Mouse (Mus musculus) adrenal gland, postnatal 10 days (tissue): ENCODE results near the gene Pigz. TPM values are rescaled to one million over a fixed set of nuclear protein-coding genes. Genes with fewer than 3 reads are reported as not detected.
"Not testable (repeated sequence)": the region's sequence is repeated elsewhere in the genome, so short reads cannot be mapped to it uniquely, and the experiment has no call there.

ENCODE experiments used
- DNase-seq: peaks from one replicate; pipeline ENCODE4 v3.0.0; 2021; ENCODE audit warnings: mixed read lengths
- total RNA-seq, 2 experiments: library from RNA; stranded (reverse); gene quantifications; 2 replicates each; pipeline ENCODE4 v1.2.3; 2021

Pigz gene
- total RNA-seq, 2 experiments from 2014 or later = 0.48 to 1.6 TPM

DNA sequence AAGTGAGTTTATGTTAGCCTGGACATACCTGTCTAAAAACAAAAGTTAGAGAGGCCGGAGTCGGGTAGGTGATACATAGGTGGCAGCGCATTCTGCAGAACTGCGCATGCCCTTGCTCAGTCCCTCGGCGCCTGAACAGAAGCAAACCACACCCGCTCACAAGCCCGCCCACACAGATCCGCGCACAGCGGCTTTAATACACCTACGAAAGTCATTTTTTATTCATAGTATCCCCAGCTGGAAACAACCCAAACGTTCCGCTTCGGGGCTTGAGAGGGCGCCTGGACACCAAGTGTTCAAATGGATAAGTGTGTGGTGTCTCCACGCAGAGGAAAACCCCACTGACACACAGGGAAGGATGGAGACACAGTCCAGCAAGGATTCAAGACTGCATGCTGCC is 2.3 kb upstream of the Pigz start:
- no peak for DNase-seq

DNA sequence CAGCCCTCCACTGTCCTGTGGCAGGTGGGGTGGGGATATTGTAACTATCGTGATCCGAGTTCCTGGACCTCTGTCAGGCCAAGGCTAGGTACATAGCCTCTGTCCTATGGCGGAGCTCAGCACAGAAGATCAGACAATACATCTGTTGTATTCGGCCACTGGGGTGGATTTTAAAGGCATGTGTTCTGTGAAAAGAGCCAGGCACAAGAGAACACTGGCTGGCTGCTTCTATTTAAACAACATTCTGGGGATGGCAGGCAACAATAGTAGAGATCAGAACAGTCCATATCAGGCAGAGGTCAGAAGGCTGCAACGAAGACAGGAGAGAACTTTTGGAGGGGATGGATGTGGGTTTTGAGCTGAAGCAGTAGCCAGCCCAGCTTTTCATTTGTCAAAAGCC is 1.4 kb upstream of the Pigz start:
- DNase-seq = no peak

DNA sequence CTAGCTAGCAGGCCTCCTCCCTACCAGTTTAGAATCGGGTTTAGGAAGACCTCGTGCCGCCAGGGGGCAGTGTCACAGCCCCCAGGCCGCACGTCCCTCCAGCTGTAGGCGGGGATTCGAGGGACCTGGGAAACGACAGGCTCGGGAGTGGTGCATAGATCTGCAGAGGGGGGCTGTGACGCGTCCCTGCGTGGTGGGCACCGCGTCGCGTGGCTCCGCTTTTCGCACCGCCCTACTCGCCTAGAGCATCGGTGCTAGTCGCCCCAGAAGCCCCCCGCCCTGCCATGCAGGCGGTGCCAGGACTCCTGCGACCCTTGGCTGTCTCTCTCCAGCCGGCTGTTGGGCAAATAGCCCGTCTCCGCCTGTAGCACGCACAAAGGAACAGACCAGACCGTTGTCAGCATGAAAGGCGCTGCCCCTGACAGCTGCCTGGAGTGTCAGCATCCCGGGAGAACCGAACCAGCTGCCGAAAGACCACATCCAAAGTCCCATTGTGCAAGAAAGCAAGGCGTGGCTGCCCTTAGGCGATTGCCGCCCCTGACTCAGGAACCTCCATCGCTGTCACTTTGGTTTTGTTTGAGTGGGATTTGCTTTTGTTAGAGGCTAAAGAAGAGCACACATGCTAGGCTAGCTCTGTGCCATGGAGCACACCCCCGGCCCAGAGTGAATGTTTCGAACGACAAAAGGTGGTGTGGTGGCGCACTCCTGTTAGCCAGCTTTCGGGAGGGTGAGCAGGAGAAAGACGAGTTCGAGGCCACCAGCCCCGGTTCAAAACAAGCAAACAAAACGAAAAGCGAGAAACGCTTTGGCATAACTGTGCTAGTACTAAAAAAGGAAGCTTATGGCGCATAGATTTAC is 582 bp upstream of the Pigz start:
- DNase-seq = peak; percentile 89

DNA sequence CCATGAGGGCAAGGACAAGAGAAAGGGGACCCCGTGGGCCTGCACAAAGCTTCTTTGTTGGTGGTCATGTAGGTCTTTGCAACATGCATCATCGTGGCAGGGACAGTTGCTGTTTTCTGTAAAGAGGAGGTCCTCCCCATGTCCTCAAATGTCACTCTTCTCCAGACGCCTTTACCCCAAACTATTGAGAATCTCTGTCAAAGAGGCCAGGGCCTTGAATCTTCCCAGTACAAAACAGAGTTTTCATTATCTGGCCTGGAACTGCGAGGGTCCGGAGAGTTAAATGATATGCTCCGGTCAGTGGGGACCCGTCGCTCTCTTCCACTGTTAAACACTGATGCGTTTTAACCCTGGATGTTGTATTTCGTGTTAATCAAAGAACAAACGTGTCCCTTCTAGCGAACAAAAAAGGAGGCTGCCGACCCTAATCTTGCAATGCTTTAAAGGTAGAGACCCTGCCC is 929 bp downstream of the Pigz start:
- DNase-seq = no peak

DNA sequence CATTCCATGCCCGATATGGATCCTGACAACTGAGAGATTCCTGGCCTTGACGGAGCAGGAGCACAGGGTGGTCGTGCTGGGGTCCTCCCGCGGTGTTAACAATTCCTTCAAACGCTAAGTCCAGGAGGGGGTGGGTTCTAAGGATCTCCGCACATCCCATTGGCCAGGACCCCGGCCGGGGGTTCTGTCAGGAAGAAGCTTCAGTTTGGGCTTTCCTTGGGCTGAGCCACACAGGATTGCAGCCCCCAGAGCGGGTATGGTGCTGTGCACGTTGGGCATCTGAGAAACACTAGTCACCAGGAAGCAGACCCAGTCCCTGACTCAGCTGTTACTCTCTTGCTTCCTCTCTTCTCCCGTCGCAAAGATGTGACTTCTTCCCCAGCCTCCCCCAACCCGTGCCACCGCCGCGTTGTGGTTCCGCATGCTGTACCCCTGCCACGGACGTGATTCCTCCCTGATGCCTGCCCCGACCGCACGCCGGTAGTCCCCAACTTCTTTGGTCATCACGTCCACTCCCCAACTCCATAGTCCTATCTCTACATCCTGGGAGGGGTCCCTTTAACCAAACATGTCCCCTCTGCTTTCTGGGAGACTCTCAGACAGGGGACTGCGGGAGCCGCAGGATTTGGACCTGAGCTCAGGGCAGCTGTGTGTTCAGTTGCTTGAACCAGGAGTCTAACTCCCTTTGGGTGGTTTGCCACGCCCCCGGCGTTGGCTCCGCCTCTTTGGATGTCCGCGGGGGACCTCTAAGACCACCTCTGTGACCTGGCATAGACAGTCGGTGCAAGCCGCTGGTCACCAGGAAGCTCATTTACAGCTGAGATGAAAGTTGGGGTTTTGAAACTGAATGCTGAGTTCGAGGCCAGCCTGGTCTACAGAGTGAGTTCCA is 1.7 kb downstream of the Pigz start:
- no peak for DNase-seq

DNA sequence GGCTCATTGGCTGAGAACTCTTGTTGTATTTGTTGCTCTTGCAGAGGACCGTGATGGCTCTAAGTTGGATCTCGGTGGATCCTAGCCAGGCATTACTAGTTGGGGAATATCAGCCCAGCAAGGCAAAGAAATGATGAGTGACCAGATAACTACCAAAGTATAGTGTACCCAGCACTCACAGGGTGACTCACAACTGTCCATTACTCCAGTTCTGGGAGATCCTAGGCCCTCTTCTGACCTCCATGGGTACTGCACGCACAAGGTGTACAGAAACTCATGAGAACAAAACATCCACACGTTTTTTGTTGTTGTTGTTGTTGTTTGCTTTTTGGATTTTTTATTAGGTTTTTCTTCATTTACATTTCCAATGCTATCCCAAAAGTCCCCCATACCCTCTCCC is 2.9 kb downstream of the Pigz start:
- no peak for DNase-seq

DNA sequence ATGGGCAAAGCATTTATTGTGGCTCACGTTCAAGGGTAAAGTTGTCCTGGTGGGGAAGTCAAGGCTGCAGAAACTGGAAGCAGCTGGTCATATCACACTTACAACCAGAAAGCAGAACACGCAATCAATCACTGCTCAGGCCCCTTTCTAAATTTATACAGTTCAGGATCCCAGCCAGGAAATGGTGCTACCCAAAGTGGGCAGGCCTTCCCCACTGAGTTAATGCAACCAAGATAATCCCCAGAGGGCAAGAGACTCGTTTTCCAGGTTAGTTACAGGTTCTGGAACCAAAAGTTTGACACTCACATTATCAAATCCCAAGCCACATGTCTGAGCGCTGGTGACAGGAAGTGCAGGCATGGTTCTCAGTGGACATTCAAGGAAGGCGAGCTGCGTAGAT is 5.2 kb downstream of the Pigz start:
- DNase-seq = no peak

DNA sequence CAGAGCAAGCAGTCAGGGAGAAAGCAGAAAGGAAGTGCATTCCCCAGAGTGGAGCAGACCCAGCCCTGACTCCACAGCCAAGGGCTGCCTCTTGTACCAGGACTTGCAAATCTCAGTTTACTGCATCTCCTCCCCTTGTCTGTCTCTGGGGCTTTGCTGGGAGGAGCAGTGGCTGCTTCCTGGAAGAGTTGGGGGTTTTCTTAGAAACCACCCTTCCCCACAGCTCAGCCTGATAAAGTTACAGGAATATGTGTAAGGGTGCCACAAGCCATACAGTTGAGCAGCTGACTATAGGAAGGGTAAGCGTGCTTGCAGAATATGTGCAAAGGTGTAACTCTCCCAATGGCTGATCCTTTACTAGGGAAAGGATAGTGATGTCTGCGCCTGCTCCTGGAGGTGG is 6.9 kb downstream of the Pigz start:
- no peak for DNase-seq

DNA sequence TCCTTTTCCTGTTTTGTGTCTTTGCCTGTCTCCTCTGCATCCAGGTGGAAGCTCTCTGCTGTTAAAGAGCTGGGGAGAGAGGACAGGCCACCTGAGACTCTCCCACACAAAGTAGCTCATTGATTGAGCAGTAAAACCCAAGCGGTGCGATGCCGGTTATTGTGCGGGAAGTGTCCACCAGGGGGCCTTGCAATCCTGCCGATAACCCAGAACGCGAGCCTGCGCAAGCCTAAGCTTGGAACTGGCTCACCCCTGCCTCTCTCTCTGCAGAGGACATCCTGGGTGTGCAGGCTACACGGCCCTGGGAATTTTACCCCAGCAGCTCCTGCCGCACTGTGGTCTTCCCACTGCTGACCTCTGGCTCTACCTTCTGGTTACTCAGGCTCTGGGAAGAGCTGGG is 10.3 kb downstream of the Pigz start:
- peak; percentile 88 for DNase-seq

DNA sequence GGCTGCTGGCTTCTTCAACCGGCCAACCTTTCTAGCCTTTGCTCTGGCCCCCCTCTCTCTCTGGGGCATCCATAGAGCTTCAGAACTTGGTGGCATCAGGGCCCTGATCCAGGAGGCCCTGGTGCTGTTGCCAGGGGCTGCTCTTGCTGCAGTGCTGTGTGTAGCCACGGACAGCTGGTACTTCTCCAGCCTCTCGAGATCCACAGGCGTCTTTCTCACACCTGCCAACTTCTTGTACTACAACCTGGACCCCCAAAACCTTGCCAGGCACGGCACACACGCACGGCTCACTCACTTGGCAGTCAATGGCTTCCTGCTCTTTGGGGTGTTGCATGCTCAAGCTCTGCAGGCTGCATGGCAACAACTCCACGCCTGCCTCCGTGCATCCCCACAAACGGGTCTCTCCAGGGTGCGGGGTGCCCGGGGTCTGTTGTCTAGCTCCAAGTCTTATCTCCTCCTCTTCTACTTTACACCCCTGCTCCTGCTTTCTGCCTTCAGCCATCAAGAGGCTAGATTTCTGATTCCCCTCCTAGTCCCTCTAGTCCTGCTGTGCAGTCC is 11.1 kb downstream of the Pigz start:
- no peak for DNase-seq

DNA sequence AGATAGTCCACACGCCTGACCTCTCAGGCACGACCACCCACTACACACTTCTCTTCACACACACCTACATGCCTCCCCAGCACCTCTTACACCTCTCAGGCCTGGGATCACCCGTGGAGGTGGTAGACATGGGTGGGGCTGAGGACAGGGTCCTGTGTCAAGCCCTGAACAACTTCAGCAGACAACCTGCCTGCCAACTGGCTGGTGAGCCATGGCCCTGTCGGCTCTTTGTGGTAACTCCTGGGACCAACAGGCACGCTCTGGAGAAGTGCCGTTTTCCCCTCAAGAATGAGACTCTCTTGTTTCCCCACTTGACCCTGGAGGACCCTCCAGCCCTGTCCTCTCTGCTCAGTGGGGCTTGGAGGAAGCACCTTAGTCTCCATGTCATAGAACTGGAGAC is 11.7 kb downstream of the Pigz start:
- no peak for DNase-seq

DNA sequence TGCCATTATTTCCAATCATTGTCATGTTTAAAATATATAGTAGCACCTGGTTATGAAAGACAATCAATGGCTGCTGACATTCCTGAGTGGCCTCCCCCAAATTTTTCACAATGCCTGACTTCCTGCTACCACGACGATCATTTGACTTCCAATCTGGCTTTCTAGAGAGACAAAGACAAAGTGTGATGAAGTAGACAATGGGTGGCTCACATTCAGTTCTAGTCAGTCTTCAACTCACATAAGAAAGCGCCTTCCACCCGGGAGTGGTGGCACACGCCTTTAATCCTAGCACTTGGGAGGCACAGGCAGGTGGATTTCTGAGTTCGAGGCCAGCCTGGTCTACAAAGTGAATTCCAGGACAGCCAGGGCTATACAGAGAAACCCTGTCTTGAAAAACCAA is 12.3 kb downstream of the Pigz start:
- DNase-seq = not testable (repeated sequence)

DNA sequence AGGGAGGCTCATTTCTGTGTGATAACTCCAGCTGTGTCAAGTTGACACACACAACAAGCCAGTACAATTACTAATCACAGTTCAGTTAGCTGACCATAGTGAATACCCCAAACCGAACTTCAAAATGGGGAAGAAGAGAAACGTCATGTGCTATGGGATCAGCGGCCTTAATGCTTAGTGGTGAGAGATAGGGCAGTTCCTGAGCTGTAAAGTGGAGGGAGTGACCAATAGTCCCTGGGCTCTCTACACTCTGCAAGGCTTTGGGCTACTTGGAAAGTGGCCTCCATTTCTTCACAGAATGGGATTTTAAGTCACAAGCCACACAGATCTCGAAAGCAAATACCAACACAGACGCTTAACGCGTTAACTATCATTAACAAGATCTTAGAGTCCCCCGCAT is 13.7 kb downstream of the Pigz start:
- no peak for DNase-seq

DNA sequence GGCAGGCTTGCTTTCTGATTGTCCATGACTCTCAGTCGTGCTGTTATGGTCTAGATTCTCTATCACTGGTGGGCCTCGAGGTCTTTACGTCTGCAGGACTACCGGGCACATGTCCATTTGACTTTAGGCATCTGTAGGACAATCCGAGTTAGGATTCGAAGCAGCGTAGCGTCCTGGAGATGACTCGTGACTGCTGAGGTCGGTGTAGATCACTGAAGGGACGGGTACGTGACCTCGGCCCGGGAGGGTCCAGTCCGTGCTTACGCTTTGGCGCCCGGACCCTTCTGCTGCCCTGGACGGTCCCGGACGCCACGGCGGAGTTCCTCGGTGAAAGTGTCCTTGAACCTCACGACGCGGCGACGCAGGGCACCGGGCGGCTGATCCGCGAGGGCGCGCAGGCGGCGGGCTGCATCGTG is 14.3 kb downstream of the Pigz start:
- DNase-seq = no peak

DNA sequence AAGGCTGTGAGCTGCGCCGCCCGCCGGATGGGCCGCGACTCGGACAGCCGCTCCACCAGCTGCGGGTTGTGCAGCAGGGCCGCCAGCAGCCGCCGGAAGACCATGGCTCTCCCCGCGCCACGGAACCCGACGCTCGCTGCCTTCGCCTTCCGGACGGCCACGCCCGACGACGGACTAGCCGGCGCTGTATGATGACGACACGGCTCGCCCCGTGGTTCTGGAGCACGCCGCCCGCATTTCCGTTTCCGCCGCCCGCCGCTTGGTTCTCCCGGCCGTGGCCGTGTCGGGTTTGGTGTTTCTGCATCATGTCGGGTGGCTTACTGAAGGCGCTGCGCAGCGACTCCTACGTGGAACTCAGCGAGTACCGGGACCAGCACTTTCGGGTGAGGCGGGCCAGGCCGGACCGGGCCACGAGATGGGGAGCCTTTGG is 14.7 kb downstream of the Pigz start, which contains the start of the genes 0610012G03Rik and Ncbp2:
Gene 0610012G03Rik (minus strand): TSS at position 150 of the 430 bp plus-strand sequence.
Gene Ncbp2 (plus strand): TSS at position 169 of the 430 bp plus-strand sequence.
- peak; percentile 98 for DNase-seq

DNA sequence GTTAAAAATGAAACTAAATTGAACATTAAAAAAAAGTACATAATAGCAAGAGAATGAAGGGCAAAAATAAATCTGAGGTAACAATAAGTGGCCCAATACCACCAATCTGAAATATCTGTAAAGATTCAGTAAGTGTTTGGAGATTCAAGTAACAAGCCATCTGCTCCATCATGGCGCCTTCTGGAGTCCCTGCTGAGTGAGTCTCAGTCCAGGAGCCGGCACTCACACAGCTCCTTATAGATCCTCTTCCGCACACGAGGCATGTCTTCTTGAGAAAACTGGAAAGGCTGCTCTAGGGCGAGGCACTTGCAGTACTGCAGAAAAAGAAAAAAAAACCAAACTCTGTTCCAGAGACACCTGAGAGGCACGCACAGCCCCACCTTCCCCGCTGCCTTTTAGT is 29.6 kb downstream of the Pigz start:
- no peak for DNase-seq

DNA sequence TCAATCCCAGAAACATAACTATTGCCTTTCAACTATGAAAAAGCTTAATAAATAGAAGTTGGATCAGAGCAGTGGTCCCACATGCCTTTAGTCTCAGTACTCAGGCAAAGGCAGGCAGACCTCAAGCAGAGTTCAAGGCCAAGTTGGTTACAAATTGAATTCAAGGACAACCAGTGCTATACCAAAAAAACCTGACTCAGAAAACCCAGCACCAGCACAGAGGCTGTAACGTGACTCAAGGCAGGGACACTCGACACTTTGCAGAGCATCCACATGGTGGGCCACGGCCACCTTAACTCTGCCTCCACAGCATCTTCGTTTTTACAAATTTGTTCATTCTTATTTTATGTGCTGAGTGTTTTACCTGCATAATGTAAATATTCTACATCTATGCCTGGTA is 41.6 kb downstream of the Pigz start:
- DNase-seq = no peak

DNA sequence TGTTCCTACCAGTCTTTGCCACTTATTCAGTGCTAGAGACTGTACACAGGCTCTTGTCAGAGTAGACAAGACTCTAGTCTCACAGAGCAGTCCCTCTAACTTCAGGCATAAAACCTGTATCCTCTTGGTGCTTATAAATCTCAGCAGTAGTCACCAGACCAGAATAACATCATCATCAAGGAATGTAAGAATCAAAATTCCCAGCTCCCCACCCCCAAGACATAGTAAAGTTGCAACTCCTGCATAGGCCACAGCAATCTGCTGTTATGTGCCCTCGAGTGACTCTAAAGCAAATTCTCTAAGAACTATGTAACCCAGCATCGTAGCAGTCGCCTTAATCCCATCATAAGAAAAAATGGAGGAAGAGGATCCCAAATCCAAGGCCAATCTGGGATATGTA is 45.9 kb downstream of the Pigz start:
- no peak for DNase-seq

DNA sequence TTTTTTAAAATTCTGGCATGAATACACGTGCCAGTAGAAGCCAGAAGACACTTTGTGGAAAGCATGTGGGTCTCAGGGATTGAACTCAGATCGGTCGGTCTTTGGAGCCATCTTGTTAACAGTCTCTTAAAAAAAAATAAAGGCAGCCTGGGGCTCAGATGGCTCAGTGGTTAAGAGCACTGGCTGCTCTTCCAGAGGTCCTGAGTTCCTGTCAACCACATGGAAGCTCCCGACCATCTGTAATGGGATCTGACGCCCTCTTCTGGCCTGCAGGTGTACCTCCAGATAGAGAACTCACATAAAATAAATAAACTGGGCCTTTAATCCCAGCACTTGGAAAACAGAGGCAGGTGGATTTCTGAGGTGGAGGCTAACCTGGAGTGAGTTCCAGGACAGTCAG is 47.3 kb downstream of the Pigz start:
- no peak for DNase-seq

DNA sequence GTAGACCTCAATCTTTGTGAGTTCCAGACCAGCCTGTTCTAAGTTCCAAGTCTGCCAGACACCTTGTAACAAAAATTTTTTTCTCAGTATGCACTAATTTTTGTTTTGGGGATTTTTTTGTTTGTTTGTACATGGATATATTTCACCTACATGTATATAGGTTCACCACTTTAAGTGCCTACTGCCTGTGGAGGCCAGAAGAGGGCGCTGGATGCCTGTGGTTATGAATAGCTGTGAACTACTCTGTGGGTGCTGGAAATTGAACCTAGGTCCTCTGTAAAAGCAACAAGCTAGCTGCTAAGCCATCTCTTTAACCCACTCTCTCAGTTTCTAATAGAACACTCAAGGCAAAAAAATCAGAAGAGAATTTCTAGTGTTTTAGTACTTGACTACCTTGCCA is 58.4 kb downstream of the Pigz start:
- no peak for DNase-seq

DNA sequence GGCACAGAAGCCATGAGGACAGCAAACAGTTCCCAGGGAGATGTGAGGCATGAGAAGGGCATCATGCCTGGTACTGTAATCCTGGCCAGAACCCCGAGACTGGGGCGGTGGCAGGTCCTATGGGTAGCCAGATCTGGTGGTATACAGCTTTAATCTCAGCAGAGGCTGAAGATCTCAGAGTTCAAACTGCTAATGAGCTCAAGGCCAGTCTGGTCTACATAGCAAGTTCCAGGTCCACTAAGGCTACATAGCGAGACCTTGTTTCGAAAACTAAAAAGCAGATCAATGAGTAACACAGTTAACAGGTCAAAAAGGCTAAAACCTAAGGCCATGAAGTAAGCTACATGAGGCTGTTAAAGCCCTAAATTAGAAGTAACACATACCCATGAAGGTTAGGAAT is 59.5 kb downstream of the Pigz start:
- no peak for DNase-seq

DNA sequence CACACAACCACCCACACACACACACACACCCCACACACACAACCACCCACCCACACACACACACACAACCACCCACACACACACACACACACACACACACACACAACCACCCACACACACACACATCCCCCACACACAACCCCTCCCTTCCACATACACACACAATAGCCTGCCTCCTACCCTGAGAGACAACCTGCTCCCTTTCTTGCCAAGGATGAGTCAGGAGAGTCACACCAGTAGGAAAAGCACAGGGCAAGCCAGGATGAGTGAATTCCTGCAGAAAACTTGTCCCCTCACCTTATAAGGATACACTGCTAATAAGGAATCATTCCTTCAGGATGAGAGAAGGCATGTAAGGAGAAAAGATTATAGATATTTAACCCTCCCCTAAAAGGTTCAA is 60.3 kb downstream of the Pigz start:
- no peak for DNase-seq
